In the genomic region with DNA sequence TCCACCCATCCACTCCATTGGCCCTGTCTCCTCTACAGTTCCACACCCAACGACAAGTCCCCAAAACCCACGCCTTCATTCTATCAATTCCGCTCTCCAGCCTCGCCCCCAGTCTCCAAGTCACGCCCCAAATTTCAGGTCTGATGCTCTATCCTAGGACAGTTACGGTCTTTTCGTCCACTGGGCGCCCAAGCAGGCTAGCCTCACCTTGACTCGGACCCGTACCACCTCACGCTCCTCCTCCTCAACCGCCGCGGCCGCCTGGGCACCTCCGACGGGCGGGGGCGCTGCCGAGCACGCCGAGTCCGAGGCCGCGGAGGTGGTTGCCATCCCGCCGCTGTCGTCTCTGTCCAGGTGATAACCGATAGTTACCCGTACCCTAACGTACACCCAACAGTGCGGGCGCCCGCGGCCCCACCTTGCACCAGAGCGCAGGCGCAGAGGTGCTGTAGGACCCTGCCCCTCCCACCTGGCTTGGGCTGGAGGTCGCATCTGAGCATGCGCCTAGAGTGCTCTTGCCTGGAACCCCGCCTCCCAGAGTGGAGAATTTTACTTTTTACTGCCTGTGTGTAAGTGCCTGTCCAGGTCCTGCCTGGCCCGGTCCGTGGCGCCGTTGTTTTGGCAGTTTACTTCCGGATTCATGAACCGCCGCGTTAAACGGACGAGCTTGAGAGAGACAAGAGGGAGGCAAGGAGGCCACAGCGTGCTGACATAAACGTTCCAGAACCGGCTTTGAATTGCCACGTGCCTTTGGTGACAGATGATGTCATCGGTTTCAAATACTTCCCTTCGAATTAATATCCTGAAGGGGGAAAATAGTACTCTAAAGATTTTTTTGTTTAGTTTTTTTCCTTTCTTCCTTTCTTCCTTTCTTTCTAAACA, we compare ENCODE assay signal across 8 mouse cellular contexts. TPM values are rescaled to one million over a fixed set of nuclear protein-coding genes. Genes with fewer than 3 reads are reported as not detected.
DNase-seq lines count a peak whose midpoint lies in the region; ATAC-seq and TF ChIP-seq lines count a peak whose summit lies in the region.

A gene (minus strand): TSS at position 678 of the 882 bp plus-strand sequence.

- no peaks in the 10 kb centered on the region for H3K27me3 ChIP-seq in G1E (ENCODE audit: insufficient read depth, low read length)
- H3K27me3 ChIP-seq in forebrain, embryonic 16.5 days (replicated peaks; ENCODE audit: control insufficient read depth, insufficient read depth, low read length) = no peaks in the 10 kb centered on the region
- H3K27me3 ChIP-seq in lung, embryonic 15.5 days = no peaks in the 10 kb centered on the region

- peak within 1 kb of the TSS; percentile 68 for H3K9ac ChIP-seq in forebrain, embryonic 16.5 days (replicated peaks; ENCODE audit: low read depth, low read length)
- peak within 1 kb of the TSS; percentile 51 for H3K9ac ChIP-seq in lung, embryonic 15.5 days

- peaks cover 13% of the 10 kb centered on the region; the same call in 1 of the 2 replicates for H3K4me1 ChIP-seq in G1E (ENCODE audit: insufficient read depth, low read depth, low read length)
- H3K4me1 ChIP-seq in forebrain, embryonic 16.5 days (replicated peaks; ENCODE audit: control insufficient read depth, insufficient read depth, low read length) = peaks cover 6% of the 10 kb centered on the region
- H3K4me1 ChIP-seq in lung, embryonic 15.5 days = no peaks in the 10 kb centered on the region

- H3K4me3 ChIP-seq in G1E (ENCODE audit: low read depth, low read length) = peak within 1 kb of the TSS; percentile 82
- H3K4me3 ChIP-seq in forebrain, embryonic 16.5 days (replicated peaks; ENCODE audit: low read length) = peak within 1 kb of the TSS; percentile 61
- H3K4me3 ChIP-seq in lung, embryonic 15.5 days = peak within 1 kb of the TSS; percentile 62

- H3K36me3 ChIP-seq in G1E (replicated peaks) = peaks cover 29% of the 10 kb centered on the region
- H3K36me3 ChIP-seq in forebrain, embryonic 16.5 days (ENCODE audit: control insufficient read depth, insufficient read depth) = no peaks in the 10 kb centered on the region
- no peaks in the 10 kb centered on the region for H3K36me3 ChIP-seq in lung, embryonic 15.5 days

- DNase-seq in G1E (ENCODE audit: low spot score) = peak; percentile 71
- peak; percentile 86 to 87 for DNase-seq in cerebellum, adult 18-20 months
- DNase-seq in heart, postnatal 36 days = peak; percentile 80 to 83
- peak; percentile 76 to 79 for DNase-seq in layer of hippocampus, adult 8-10 months (ENCODE audit: low spot score in 2 of 2)
- peak; percentile 83 for DNase-seq in ovary, adult 18-20 months (ENCODE audit: low spot score)
- peak; percentile 87 for DNase-seq in thymus, postnatal 0 days (ENCODE audit: low spot score)

- peak within 1 kb of the TSS; percentile 55 for H3K4me2 ChIP-seq in forebrain, embryonic 16.5 days (ENCODE audit: low read length)
- peak within 1 kb of the TSS; percentile 55 for H3K4me2 ChIP-seq in lung, embryonic 15.5 days

- 14% methylated on average over 56 of the region's 56 CpGs for WGBS in forebrain, embryonic 16.5 days
- 12% methylated on average over 47 of the region's 56 CpGs for WGBS in lung, embryonic 15.5 days

- H3K9me3 ChIP-seq in G1E (replicated peaks) = no peaks in the 10 kb centered on the region
- no peaks in the 10 kb centered on the region; the same call in 1 of the 2 replicates for H3K9me3 ChIP-seq in forebrain, embryonic 16.5 days (ENCODE audit: control insufficient read depth, low read length)
- H3K9me3 ChIP-seq in lung, embryonic 15.5 days = no peaks in the 10 kb centered on the region

- TF ChIP-seq CTCF in G1E (IDR thresholded peaks at IDR 0.05; ENCODE audit: low read depth, low read length) = no peak

- intact Hi-C loops in heart, postnatal 36 days (cut with DNase I) = no loop called here

- ATAC-seq in G1E (ENCODE audit: extremely low read depth, insufficient number of reproducible peaks, low FRiP score, poor library complexity, severe bottlenecking) = peak; percentile 70
- ATAC-seq in forebrain, embryonic 16.5 days = peak; percentile 98
- ATAC-seq in lung, embryonic 15.5 days (ENCODE audit: borderline replicate concordance, extremely low read depth, low FRiP score, low TSS enrichment) = peak; percentile 94

- H3K27ac ChIP-seq in forebrain, embryonic 16.5 days (ENCODE audit: low read length) = peak within 1 kb of the TSS; percentile 23; the same call in 1 of the 2 replicates
- H3K27ac ChIP-seq in lung, embryonic 15.5 days = peak within 1 kb of the TSS; percentile 70

RNA-seq across cellular contexts. Expression of the gene that starts here (rescaled TPM):
- total RNA-seq in G1E (2014; fragmentation: Nextera tagmentation) (9.7 and 15.0 TPM in 2 replicates), G1E (2017) (6.3 and 6.5 TPM in 2 replicates)
- polyA plus RNA-seq in G1E (2012) = 3.5 and 4.4 TPM in 2 replicates
- polyA plus RNA-seq in forebrain, embryonic 16.5 days (2015; fragmentation: Nextera tagmentation; extraction: Ambion mirVana) = 25.0 and 27.1 TPM in 2 replicates
- total RNA-seq in heart, postnatal 36 days (2021) = 1 to 10 TPM; 3.9 to 5.6 TPM
- 10 to 100 TPM; 12.4 to 13.5 (median 12.6) TPM for total RNA-seq in layer of hippocampus, adult 8-10 months (2022)
- polyA plus RNA-seq in lung, embryonic 15.5 days (2015; fragmentation: Nextera tagmentation; extraction: Ambion mirVana) = 12.8 and 14.8 TPM in 2 replicates
- polyA plus RNA-seq in thymus, postnatal 0 days (2015; fragmentation: Nextera tagmentation; extraction: Ambion mirVana) = 10.7 and 12.0 TPM in 2 replicates

Comparison
In these comparisons a context has a peak if more than half of its experiments do, and no peak if none do; other contexts are left out.
1. Peak in every context shown above with its lines: DNase-seq, ATAC-seq, H3K4me3 ChIP-seq and H3K27ac ChIP-seq.